Mouse (Mus musculus): ENCODE data around the gene Ppif. TPM values are rescaled to one million over a fixed set of nuclear protein-coding genes. Genes with fewer than 3 reads are reported as not detected.

Ppif gene
- polyA plus RNA-seq, 1 experiment from 2014 or later: 34.1 TPM

DNA sequence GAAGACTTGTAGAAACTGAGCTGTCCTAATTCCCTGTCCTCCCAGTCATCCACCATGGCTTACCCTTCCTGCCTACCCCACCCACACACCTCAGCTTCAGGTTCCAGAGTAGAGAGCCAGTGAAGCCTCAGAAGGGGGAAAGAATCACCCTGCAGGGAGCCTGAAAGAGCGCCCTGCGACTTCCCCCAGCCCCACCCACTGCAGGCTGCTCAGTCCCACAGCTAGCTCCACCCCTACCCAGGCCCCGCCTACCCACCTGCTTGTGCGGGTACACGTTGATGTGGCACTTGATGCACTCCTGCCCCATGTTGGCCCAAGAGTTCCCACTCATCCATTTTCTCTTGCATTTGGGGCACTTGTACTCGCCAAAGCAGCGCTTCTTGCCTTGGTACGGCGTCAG is 25.4 kb downstream of the Ppif start:
- 59% methylated on average over 9 of the region's 9 CpGs for WGBS
- H3K4me1 ChIP-seq: peaks cover 30% of the 10 kb centered on the region
- H3K36me3 ChIP-seq: peaks cover 61% of the 10 kb centered on the region
- no peaks in the 10 kb centered on the region for H3K27me3 ChIP-seq
- no peak overlapping the region for H3K4me2 ChIP-seq
- H3K4me3 ChIP-seq: no peak overlapping the region
- ATAC-seq (ENCODE audit: insufficient number of reproducible peaks, insufficient read depth, low FRiP score, low TSS enrichment, low read depth): no peak
- peak overlapping the region; percentile 62 for H3K27ac ChIP-seq
- H3K9me3 ChIP-seq: no peaks in the 10 kb centered on the region
- no peak overlapping the region for H3K9ac ChIP-seq

DNA sequence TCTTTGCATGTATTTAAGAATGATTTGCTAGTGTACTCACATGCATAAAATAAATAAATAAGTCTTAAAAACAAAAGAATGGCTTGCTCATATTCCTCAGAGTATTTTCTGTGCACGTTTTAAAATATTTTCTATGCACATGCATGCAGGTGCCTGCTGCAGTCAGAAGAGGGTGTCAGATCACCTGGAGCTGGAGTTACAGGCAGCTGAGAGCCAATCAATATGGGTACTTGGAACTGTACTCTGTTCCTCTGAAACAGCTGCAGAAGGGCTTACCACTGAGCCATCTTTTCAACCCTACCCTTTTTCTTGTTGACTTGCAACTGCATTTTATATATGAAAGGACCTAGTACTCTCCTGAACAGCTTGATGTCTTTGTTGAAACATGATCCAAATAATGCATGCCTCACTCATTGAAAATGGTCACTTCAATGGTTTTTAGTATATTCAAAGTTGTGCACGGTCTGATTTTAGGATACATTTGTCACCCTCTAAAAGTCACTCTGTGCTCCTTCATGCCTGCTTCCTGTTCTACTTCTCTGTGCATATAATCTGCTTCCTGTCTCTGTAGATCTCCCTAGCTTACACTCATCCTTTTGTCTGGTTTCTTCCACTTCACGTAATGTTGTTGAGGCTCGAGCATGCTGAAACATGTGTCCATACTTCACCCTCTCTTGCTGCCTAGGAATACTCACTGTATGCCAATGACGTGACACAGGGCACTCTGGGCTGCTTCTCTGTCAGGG is 27.2 kb downstream of the Ppif start:
- Histone ChIP-seq H3K27ac (no peak overlapping the region), H3K4me3 (no peak overlapping the region), H3K4me2 (no peak overlapping the region), H3K9me3 (no peaks in the 10 kb centered on the region), H3K4me1 (peaks cover 46% of the 10 kb centered on the region), H3K9ac (no peak overlapping the region), H3K36me3 (peaks cover 43% of the 10 kb centered on the region), H3K27me3 (no peaks in the 10 kb centered on the region)
- WGBS: 80% methylated on average over 5 of the region's 5 CpGs
- no peak for ATAC-seq (ENCODE audit: insufficient number of reproducible peaks, insufficient read depth, low FRiP score, low TSS enrichment, low read depth)

DNA sequence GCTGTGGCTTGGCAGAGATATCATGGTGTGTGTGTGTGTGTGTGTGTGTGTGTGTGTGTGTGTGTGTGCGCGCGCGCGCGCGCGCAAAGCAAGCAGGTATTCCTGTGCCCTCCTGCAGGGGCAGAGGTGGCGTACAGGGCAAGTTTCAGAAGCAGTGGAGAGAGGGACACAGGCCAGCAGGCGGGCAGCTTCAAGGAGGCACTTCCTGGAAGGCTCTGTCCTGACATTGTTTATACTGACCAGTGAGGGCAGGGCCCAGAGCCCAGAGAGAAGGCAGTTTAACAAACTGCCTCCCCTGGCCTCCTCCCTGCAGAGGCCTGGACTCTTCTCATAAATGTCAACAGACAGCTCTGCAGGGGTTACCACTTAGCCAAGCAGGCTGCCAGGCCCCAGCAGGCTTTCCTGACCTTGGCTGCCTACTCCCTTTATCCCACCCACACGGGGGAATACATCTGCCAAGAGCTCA is 31.1 kb downstream of the Ppif start:
- 59% methylated on average over 4 of the region's 11 CpGs for WGBS
- ATAC-seq (ENCODE audit: insufficient number of reproducible peaks, insufficient read depth, low FRiP score, low TSS enrichment, low read depth): no peak
- H3K9me3 ChIP-seq: no peaks in the 10 kb centered on the region
- peak overlapping the region; percentile 52; the same call in 1 of the 2 replicates for H3K27ac ChIP-seq
- peaks cover 14% of the 10 kb centered on the region for H3K36me3 ChIP-seq
- no peak overlapping the region for H3K4me2 ChIP-seq
- H3K9ac ChIP-seq: 0 out of 2 replicates have a peak overlapping the region, but pooled peaks have one; percentile 36
- H3K4me1 ChIP-seq: peaks cover 34% of the 10 kb centered on the region
- H3K4me3 ChIP-seq: no peak overlapping the region
- no peaks in the 10 kb centered on the region for H3K27me3 ChIP-seq

DNA sequence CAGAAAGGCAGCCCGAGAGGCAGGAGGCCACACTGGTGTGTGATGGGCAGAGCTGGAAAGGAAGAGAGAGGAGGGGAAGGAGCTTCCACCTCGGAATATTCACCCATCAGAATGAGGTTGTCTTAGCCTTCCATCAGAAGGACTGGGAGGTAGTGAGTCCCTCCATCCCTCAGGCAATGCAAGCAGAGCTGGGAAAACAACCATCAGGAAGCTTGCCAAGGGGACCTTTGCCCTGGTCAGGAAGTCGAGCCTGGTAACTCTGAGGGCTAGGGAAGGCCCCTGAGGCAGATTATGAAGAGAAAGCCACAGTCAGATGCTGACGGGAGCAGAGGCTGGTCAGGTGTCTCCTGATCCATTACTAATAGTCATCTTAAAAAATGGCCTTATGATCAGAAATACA is 31.7 kb downstream of the Ppif start:
- WGBS: 24% methylated on average over 4 of the region's 4 CpGs
- H3K4me1 ChIP-seq: peaks cover 34% of the 10 kb centered on the region
- 0 out of 2 replicates have a peak overlapping the region, but pooled peaks have one; percentile 36 for H3K9ac ChIP-seq
- peak overlapping the region; percentile 52 for H3K27ac ChIP-seq
- no peaks in the 10 kb centered on the region for H3K9me3 ChIP-seq
- peaks cover 11% of the 10 kb centered on the region for H3K36me3 ChIP-seq
- no peak for ATAC-seq (ENCODE audit: insufficient number of reproducible peaks, insufficient read depth, low FRiP score, low TSS enrichment, low read depth)
- H3K4me2 ChIP-seq: no peak overlapping the region
- no peaks in the 10 kb centered on the region for H3K27me3 ChIP-seq
- H3K4me3 ChIP-seq: no peak overlapping the region

DNA sequence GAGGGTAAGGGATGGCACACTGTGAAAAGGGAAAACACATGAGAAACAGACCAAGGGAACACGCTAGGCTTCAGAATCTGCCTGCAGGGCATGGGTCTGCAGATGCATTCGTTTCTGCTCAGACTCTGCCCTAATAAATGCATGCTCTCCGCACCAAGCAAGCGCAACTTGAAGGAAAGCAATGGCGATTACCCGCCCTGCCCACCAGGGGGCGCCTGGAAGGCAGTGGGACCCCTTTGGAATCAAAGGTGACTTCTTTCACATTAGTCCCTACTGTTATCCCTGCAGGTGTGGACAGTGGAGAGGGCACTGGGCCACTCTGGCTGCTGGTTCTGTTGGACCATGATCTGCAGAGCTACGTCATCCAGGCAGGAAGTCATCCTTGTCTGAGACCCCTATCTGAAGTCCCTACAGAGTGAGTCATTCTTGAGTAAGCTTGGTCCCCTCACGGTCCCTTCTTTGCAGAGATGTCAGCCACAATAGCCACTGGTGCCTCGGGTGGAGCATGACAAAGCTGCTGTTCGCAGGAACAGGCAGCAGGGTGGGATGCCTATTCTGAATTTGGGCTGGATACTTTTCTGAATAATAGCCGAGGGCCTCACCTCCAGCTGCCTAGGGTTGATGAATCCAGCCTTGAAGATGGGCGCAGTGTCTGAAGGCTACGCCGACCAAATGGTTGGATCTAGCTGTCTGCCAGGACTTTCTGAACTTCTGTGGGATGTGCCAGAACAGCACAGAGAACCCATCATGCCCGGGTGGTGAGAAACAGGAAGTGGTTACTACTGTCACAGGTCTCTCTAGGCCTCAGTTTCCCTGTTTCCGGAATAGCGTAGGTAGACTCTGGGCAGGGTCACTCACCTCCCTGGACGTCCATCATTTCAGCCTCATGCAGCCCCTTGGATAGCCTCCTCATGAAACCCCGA is 32.5 kb downstream of the Ppif start:
- H3K36me3 ChIP-seq: peaks cover 4% of the 10 kb centered on the region
- no peak overlapping the region for H3K4me2 ChIP-seq
- no peaks in the 10 kb centered on the region for H3K9me3 ChIP-seq
- H3K27me3 ChIP-seq: no peaks in the 10 kb centered on the region
- peak overlapping the region; percentile 52 for H3K27ac ChIP-seq
- WGBS: 45% methylated on average over 20 of the region's 20 CpGs
- ATAC-seq (ENCODE audit: insufficient number of reproducible peaks, insufficient read depth, low FRiP score, low TSS enrichment, low read depth): no peak
- H3K4me1 ChIP-seq: peaks cover 34% of the 10 kb centered on the region
- H3K4me3 ChIP-seq: no peak overlapping the region
- H3K9ac ChIP-seq: no peak overlapping the region

DNA sequence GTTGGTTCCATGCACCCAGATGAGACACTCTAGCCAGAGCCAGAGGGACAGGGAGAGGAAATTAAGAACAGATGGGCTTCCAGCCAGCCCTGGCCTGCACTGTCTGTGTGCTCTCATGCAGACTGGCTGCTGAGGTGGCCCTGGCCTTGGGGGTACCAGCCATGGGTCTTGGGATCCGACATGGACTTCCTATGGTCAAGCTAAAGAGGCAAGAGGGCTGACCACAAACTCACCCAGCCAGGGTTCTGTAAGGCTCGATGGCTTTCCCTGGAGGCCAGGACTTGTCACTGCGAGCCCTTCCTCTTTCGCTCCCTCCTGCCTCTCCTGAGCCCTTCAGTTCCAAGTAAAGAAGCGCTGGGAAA is 33.2 kb downstream of the Ppif start:
- no peak for ATAC-seq (ENCODE audit: insufficient number of reproducible peaks, insufficient read depth, low FRiP score, low TSS enrichment, low read depth)
- no peaks in the 10 kb centered on the region for H3K27me3 ChIP-seq
- H3K27ac ChIP-seq: peak overlapping the region; percentile 52
- no peaks in the 10 kb centered on the region for H3K9me3 ChIP-seq
- peaks cover 34% of the 10 kb centered on the region for H3K4me1 ChIP-seq
- H3K36me3 ChIP-seq: no peaks in the 10 kb centered on the region
- 30% methylated on average over 5 of the region's 5 CpGs for WGBS
- H3K4me3 ChIP-seq: no peak overlapping the region
- H3K4me2 ChIP-seq: no peak overlapping the region
- H3K9ac ChIP-seq: no peak overlapping the region

DNA sequence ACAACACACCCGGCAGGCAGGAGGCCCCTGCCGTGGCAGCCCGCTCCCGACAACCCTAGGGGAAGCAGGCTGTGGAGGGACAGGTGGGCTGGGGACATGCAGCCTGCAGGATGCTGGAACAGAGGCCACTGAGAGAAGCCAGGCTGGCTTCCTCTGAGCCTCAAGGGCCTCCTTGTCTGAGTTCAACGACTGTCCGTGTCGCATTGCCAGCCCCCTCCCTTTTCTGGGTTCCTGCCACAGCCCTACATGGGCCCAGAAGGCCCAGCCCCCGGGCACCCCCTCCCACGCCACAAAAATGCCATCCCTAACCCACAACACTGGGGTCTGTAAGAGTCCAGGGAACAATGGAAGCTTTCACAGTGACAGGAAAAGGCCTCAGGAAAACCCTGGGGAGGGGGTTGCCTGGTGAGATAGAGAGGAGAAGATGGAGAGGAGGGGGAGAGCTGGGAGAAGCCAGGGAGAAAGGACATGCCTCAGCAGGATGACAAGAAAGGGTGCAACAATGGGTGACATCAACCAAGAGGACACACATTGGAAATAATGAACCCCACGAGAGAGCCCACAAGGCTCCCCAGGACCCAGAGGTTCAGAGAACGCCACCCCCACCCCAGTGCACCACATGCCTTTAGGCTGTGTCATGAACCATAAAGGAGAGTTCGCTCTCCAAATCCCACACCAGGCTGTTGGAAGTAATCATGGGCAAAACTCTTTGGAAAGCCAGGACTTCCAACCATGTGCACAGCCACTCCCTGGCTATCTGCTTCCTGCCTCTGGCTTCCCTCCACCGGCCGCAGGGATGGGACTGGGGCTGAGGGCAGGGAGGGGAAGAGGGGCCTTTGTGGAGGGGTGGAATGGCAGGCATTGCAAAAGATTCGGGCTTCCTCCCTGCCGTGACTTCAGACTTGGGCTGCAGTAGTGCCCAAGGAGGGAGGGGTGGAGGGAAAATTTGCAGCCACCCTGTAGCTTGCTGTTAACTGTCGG is 41.1 kb downstream of the Ppif start:
- H3K4me1 ChIP-seq: peaks cover 58% of the 10 kb centered on the region
- no peak overlapping the region for H3K4me2 ChIP-seq
- H3K9me3 ChIP-seq: no peaks in the 10 kb centered on the region
- H3K27ac ChIP-seq: peak overlapping the region; percentile 84
- WGBS: 20% methylated on average over 17 of the region's 17 CpGs
- peaks cover 10% of the 10 kb centered on the region for H3K36me3 ChIP-seq
- ATAC-seq (ENCODE audit: insufficient number of reproducible peaks, insufficient read depth, low FRiP score, low TSS enrichment, low read depth): 0 out of 2 replicates have a peak, but pooled peaks have one; percentile 45
- H3K4me3 ChIP-seq: no peak overlapping the region
- peak overlapping the region; percentile 49; the same call in 1 of the 2 replicates for H3K9ac ChIP-seq
- H3K27me3 ChIP-seq: no peaks in the 10 kb centered on the region

DNA sequence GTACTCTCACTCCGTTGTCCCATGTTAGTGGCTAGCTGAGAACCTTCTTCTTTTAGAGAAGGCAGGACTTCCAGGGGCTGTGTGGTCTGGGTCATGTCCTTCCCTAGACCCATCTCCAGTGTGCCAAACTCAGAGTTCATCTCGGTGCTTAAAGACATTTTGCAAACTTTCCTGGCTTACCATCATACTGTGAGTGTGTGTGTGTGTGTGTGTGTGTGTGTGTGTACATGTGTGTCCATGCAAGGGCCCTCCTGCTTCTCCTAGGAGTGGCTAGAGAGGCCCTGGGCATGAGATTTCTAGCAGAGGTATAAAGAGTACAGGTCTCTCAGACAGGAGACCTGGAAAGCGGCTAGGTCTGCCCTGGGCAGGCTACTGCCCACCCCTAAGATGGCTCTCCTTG is 42.2 kb downstream of the Ppif start:
- H3K27me3 ChIP-seq: no peaks in the 10 kb centered on the region
- H3K9me3 ChIP-seq: no peaks in the 10 kb centered on the region
- H3K9ac ChIP-seq: peak overlapping the region; percentile 27; the same call in 1 of the 2 replicates
- 79% methylated on average over 3 of the region's 3 CpGs for WGBS
- H3K36me3 ChIP-seq: peaks cover 21% of the 10 kb centered on the region
- no peak for ATAC-seq (ENCODE audit: insufficient number of reproducible peaks, insufficient read depth, low FRiP score, low TSS enrichment, low read depth)
- H3K4me1 ChIP-seq: peaks cover 65% of the 10 kb centered on the region
- no peak overlapping the region for H3K4me3 ChIP-seq
- peak overlapping the region; percentile 84 for H3K27ac ChIP-seq
- H3K4me2 ChIP-seq: no peak overlapping the region

DNA sequence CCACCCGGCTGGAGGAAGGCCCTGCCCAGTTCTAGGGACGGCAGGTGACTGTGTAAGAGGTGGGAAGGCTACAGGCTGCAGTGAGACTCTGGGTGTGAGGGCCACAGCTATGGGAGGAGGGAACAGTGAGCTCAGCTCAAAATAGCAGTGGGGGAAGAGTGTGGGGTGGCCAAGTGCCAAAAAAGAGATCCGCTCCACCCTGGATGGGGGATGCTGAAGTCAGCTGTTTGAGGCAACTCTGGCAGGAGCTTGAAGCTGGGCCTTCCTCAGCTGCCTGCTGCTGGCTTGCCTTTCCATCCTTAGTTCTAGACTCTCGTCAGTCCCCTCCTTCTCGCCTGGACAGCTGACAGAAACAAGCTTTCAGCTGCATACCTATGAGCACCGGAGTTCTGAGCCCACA is 42.6 kb downstream of the Ppif start:
- H3K4me1 ChIP-seq: peaks cover 68% of the 10 kb centered on the region
- WGBS: 38% methylated on average over 6 of the region's 6 CpGs
- no peaks in the 10 kb centered on the region for H3K27me3 ChIP-seq
- H3K27ac ChIP-seq: peak overlapping the region; percentile 84
- peak; percentile 48; the same call in 1 of the 2 replicates for ATAC-seq (ENCODE audit: insufficient number of reproducible peaks, insufficient read depth, low FRiP score, low TSS enrichment, low read depth)
- H3K4me3 ChIP-seq: no peak overlapping the region
- H3K4me2 ChIP-seq: no peak overlapping the region
- peak overlapping the region; percentile 27; the same call in 1 of the 2 replicates for H3K9ac ChIP-seq
- H3K36me3 ChIP-seq: peaks cover 26% of the 10 kb centered on the region
- H3K9me3 ChIP-seq: no peaks in the 10 kb centered on the region

DNA sequence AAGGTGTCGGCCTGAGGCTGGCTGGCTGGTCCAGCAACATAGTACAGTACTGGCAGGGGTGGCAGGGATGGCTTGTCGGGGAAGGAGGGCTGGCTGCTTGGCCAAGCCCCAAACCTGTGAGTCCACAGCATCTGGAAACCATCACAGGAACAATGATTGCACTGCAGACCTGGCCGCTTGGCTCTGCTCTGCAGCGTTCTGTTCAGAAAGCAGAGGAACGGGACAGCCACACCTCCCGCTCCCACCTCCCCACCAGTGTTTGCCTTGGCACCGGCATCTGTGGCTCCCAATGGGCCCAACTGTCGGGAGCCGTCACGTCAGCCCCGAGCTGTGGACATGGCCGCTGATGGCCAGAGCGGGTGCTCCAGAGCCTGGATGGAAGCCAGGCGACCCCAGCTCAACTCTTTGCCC is 44.6 kb downstream of the Ppif start:
- 0 out of 2 replicates have a peak, but pooled peaks have one; percentile 58 for ATAC-seq (ENCODE audit: insufficient number of reproducible peaks, insufficient read depth, low FRiP score, low TSS enrichment, low read depth)
- H3K4me2 ChIP-seq: peak overlapping the region; percentile 31
- peaks cover 40% of the 10 kb centered on the region for H3K36me3 ChIP-seq
- no peak overlapping the region for H3K4me3 ChIP-seq
- peak overlapping the region; percentile 54 for H3K9ac ChIP-seq
- no peaks in the 10 kb centered on the region for H3K27me3 ChIP-seq
- H3K9me3 ChIP-seq: no peaks in the 10 kb centered on the region
- H3K27ac ChIP-seq: peak overlapping the region; percentile 84
- peaks cover 68% of the 10 kb centered on the region for H3K4me1 ChIP-seq
- WGBS: 32% methylated on average over 14 of the region's 14 CpGs
